Mouse (Mus musculus) left cerebral cortex, postnatal 14 days (tissue): Measurements from ENCODE around the gene Pde7b. TPM values are rescaled to one million over a fixed set of nuclear protein-coding genes. Genes with fewer than 3 reads are reported as not detected.

ENCODE experiments used
- DNase-seq, 2 experiments: peaks; one replicate each; pipeline ENCODE4 v3.0.0; 2021 to 2022; ENCODE audit warnings: low spot score in 2 of 2, mixed read lengths in 1 of 2
- intact Hi-C: fragments of 180-260 bp; cut with DNase I; formaldehyde crosslinking; loops from one replicate; pipeline ENCODE4 v1.15.1; 2025
- total RNA-seq, 2 experiments: library from RNA; stranded (reverse); gene quantifications; 2 replicates each; pipeline ENCODE4 v1.2.3; 2021

Pde7b gene
- total RNA-seq, 2 experiments from 2014 or later = 28.2 to 30.4 TPM

DNA sequence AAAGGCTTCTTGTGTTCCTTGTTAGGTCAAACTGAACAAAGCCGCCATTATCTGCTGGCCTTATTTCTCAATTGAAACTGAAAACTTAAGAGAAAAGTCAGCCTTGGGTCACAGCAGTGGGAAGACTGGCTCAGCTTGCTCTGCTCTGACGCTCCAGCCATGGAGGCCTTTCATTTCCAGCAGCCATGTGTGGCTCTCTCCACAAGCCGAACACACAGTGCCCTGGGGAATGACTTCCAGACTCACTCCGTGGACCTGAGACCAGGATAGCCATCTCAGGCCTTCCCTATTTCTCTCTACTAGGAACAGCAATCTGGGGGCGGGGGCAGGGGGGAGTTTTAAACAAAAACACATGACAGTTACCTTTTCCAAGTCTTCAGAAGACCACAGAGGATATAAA, 63.2 kb downstream of the Pde7b start:
- intact Hi-C loops = no loop called here
- no peak for DNase-seq

DNA sequence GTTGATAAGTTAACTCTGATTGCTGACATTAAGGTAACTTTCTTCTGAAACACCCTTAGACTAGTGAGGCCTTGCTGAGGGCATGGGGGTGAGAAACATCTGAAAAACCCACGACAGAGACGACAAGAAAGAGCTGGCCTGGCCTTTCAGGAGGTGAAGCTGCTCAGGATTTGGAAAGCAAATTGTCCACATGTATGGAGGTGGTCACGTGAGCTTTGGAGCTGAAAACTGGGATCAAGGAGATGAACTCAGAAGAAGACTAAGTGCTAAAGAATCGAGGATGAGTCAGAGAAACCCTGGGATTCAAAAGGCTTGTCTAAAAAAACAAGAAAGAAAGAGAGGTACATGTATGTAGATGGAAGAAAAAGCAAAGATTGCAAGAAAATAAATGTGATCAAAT, 65.2 kb downstream of the Pde7b start:
- DNase-seq = no peak
- intact Hi-C loops = no loop called here

DNA sequence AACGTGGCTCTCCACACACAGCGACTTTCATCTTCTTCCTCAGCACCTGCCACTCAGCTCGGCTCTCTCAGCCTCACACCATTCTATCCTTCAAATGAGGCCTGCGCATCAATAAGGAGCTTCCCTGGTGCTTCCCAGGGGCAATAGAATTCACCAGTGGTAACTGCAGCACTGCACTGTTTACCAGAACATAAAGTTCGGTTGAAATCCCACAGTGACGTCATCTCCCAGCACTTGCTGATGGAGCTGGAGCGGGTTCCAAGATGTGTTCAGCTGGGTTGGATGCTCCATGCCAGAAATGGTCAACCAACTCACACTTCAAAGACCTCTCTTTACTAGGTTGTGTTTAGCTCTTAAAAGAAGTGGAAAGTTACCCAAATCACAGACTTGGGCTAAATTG, 65.6 kb downstream of the Pde7b start:
- DNase-seq = no peak
- intact Hi-C loops = no loop called here

DNA sequence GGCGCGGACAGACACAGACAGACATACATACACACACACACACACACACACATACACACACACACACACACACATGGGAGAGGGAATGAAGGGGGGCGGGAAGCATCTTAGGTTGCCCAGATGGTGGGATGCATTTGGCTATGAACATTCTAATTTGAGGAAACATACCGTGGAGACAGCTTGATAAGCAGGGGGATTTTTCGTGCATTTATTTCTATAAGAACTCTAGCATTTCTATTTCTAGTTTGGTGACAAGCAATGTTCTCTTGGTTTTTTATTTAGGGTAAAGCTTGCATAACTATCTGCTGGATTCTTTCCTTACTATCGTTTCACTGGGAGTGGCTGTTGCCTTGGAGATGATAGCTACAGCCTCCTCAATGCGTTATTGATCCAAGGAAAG, 66.2 kb downstream of the Pde7b start:
- intact Hi-C loops = no loop called here
- peak in 1 of 2 experiments; percentile 72 for DNase-seq

DNA sequence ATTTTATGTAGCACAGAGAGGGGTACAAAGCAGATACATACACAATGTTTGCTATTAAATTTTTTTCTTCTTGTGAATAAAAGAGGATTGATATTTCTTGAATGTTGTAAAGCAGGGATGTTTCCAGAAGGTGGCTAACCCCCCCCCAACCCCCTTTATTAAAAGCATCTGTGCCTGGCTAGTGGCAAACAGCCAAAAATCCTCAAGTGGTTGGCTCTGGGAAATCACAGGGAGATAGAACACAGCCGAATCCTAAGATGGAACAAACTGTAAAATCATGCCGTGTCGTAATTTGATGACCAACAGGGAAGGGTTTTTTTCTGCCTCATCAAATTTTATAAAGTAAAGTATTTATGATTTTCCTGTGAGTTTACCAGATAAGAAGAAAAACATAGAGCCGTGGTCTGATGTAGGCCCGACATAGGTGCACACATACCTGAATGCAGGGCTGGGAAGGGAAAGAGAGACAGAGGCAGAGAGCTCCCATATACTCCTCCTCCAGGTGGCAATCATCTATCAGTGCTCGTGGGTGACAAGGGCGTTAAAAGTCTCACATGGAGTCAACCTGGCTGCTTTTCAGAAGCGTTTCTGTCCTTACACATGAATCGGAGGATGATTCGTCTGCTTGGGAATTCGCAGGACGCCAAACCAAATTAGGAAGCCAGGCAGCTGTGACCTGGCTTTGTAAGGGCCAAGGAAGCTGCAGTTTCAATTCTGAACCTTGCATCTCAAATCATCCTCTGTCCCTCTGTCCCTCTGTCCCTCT, 67.4 kb downstream of the Pde7b start:
- DNase-seq = no peak
- intact Hi-C loops = no loop called here

DNA sequence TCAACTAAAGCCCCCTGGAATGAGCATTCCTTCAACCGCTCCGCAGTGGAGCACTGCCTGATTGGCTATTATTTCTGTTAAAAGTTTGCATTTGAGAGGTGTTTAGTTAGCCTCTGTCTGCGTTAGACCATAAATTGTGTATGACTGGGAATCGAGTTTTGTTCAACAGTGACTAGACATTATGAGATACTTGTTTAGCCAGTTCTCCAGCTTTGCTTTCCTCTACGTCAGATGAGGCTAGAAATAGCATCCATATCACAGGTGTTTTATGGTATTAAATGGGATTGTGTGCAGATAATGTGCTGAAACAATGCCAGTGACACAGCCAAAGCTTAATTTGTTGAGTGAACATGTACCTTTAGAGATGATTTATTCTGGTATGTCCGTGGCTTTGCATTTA, 70.3 kb downstream of the Pde7b start:
- DNase-seq = no peak
- intact Hi-C loops = no loop called here

DNA sequence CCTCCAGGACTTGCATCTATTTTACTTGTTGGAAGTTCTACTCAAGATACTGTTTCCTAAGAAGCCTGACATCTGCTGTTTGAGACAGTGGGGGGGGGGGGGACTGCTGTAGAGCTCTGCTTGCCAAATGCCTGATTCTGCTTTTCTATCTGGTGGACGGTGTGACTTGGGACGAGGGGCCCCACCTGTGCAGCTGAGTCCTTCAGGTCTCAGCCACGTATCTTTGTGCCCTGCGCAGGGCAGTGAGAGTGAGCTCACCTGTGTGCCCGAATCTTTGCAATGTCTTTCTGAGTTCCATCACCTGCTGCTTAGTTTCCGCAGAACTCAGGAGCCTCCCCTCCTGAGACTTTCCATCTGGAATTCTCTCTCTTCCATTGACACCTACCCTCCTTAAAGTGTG, 70.7 kb downstream of the Pde7b start:
- intact Hi-C loops = no loop called here
- DNase-seq = no peak

DNA sequence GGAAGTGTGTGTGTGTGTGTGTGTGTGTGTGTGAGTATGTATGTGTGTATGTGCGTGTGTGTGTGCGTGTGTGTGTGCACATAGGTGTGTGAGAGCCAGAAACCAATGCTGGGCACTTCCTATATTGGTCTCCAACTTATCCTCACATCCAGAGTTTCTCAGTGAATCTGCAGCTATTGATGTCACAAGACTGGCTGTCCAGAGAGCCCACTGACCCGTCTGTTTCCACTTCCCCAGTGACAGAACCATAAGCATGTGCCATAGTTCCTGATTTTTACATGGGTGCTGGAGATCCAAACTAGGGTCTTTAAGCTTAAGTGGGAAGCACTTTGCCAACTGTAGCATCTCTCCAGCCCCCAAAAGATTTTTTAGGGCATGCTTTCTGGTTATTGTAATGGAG, 71.6 kb downstream of the Pde7b start:
- no peak for DNase-seq
- intact Hi-C loops = no loop called here

DNA sequence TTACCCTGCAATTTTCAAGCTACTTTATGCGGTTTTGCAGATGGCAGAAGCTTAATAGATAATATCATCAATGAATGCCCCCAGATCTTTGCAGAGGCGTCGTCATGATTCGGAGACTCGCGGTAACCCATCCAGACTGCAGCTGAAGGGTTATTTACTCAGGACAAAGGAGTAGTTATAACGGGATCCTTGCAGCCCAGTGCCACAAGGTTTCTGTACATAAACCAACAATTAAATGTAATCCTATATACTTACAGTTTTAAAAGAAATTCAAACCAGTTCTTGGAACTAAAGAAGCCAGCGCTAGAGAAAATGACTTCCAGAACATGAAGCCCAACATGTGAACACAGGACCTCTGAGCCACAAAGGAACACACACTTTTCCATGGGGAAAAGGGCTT, 88.5 kb downstream of the Pde7b start:
- intact Hi-C loops = no loop called here
- DNase-seq = no peak

DNA sequence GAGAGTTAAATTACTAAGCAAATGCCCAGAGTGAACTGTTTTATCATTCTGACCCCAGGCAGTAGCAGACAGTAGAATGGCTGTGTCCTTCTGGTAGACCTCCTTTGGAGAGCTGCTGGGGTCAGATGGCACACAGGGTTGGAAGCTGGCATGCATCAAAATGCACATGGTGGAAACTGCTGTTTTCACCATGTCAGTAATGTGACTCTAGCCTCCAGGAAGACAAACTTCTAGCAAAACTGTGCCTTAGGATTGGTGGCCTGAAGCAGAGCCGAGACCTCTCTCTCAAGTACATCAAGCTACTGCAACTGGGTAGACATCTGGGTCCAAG, 91.8 kb downstream of the Pde7b start:
- no peak for DNase-seq
- intact Hi-C loops = no loop called here

DNA sequence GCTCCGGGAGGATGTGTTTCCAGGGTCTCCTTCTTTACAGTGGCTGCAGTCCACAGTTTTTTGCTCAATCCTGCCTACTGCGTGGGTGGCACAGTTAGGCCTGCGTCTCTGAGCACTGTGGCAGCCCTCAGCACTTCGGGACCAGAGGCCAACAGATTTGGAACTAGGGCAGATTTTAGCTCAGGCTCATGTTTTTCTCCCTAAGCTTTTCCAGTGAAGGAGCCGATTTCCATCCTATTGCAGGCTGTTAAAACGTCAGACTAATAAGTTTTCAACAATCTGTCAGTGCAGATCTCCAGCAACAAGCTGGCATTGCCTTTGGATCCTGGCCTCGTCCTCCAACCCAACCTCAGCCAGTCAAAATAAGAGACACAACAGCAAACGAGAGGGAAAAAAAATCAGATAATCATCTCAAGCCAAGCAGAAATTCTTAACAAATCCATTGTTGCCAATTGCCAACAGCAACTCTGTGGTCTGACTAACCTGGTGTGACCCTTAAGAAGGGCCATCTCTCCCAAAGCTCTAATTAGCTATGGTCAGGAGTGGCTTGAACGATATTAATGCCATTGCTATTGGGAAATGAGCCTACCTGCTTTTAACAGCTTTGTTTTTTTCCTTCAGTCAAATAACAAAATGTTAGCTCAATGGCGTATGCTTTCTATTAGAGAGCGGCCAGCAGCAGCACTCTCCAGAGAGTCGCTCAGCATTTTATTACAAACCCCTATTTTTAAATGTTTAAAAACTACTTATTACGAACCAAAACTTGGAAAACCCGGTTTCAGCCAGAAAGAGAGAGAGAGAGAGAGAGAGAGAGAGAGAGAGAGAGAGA, 92.4 kb downstream of the Pde7b start:
- intact Hi-C loops = no loop called here
- DNase-seq = no peak

DNA sequence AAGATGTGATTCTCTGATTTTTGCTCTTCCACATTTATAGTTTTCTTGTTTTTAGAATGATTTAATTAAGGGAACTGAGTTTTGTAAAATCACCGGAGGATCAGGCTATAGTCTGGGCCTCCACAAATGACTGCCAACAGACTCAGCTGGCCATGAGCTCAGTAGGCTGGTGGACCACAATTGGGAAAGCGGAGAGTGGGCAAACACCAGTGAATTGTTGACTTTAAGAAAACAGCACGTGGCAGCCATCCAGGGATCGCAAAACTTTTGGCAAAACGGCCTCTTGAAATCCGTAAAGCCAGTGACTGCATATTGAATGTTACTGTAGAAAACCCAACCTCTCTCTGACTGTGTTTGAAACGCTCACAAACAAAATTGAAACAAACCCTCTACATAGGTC, 94.8 kb downstream of the Pde7b start:
- intact Hi-C loops = no loop called here
- DNase-seq = no peak

DNA sequence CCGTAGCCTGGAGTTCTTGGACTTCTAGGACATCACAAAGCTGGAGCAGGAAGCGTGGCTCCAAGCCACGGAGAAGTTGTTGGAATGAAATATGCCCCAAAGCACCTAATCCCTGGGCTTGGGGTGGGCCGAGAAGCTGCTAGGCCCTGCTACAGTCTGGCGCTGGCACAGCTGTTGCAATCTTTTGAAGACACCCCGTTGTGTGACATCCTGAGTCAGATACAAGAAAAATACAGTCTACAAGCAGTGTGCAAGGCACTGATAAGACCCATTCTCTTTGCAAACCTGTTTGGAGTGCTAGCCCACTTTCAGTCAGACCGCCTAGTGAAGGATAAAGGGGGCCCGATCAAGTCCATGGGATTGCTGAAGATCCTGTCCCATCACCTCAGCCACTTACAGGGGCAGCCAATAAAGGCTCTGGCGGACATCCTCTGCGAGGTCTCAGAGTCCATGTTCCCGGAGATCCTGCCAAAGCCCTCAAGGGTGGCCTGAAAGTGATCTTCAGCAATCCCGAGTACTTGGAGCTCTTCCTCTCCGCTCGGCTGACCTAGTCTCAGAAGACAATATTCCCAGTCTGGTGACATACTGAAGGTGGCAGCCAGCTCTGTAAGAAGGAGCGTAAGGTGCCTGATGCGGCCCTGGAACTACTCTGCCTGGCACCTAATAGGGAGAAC, 99.0 kb downstream of the Pde7b start:
- intact Hi-C loops = no loop called here
- no peak for DNase-seq

DNA sequence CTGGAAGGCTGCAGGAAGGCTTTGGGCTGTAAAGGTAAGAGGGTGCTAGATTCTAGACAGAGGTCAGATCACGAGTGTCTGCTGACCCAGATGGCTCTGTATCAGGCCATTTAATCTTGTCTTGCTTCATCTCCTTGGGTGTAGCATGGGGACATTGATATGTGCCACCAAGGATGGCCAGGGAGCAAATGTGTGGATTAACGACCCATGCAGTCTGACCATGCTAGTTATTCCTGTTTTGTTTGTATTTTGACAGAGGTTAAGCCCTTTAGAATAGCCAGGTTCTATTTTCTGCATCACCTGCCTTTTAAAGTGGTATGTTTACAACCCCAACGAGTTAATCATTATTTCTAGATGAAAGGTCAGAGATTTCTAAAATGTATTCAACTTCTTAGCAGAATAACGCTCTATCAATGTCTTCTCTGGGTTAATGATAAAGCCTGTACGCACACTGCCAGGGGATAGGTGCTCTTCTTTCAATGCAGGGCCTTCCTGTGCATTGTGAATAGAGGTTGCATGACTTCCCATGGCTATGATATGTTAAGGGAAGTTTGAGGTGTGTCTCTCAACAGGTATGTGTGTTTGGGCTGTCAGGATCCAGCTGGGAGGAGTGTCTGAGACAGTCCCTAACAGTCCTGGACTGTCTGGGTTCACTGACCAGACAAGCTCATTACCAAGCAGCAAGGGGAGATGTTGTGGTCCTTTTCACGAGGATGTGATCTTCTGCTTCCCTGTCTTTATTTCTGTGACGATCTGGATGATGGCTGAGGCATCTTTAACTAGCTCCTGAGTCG, 103.0 kb downstream of the Pde7b start:
- intact Hi-C loops = no loop called here
- DNase-seq = no peak

DNA sequence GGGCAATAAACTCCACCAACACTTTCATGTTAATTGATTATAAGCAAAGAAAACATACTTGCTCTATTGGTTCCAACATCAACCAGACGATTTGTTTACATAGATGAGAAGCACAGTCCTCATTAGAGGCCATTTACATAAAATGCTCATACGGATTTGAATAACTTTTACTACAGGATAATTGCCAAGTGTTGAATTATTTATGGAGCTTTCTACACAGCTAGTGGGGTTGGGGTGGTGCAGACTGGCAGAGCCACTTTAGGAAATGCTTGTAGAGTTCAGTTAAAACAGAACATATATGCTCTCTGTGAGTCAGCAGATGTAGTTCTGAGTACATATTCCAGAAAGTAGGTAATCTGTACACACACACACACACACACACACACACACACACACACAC, 118.9 kb downstream of the Pde7b start:
- no peak for DNase-seq
- intact Hi-C loops = no loop called here

DNA sequence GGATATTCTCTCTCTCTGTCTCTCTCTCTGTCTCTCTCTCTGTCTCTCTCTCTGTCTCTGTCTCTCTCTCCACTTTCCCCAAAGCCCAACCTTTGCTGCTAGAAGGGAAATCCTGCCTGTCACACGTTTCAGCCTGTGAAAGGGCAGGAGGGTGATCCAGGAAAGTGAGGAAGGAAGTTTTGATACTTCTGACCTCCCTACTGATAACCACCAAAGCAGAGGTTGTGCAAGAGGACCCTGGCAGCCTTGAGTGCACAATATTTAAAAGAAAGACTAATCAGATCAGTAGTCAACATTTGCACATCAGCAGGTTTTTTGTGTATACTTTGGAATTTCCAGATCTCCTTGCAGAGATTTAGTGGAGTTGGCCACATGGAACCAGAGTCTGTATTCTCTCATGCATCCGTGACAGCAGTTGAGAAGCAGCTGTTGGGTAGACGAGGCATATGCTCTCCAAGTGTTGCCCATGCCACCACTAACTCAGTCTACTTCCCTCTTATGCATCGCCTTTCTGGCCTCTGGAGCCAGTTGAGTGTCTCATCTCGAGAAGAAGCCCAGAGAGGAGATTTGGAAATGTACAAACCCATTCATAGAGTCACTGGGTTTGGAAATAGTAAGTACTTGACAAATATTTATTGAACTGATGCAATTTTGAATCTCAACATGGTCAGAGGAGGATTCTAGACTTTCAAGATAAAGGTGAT, 129.6 kb downstream of the Pde7b start:
- DNase-seq = no peak
- intact Hi-C loops = no loop called here

DNA sequence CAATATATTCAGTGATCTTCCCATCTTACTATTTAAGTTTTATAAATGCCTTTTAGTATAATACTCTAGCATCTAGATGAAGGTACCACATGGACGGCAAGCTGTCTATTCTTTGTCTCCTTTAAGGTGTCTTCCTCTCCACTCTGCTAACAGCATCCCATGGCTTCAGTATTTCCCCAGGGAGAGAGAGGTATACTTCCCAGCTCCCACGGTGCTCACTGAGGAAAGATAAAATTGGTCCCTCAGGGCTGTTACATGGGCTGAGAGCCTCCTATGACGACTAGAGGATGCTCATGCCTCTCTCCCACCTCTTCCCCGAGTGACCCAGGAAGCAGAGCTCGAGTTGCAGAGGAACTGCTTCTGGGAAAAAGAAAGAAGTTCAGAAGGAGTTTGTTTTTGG, 130.9 kb downstream of the Pde7b start:
- no peak for DNase-seq
- intact Hi-C loops = no loop called here

DNA sequence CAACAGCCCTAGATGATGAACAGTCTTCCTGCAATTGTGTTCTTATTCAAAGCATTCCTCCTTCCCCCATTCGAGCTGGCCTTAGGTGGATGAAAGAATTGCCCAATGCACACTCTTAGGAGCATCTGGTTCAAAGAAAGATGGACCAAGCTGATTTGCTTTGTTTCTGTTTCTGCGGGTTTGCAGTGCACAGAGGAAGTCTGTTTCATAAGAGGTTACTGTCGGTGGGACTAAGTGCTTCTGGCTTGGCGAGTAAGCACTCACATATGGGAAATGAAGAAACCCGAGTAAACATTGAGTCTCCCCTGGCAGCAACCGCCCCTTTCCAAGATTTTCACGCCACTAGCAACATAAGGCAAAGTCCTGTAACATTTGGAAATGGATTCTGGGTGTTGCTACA, 134.8 kb downstream of the Pde7b start:
- intact Hi-C loops = no loop called here
- no peak for DNase-seq

DNA sequence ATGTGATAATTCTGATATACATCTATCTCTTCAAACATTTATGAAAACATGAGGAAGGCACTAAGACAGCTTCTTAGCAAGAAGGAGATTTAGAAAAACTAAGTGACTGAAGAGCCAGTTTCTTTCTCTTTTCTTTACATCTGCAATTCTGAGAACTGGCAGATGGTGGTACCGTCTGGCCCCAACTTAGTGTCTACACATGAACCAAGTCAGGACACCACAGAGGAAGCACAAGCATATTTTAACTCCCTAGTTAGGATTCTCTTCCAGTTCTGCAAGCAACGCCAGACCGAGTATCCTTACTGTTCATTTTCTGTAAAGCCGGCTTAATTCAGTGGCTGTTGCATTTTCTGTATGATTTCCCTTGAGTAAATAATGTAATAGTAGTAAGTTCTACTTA, 138.9 kb downstream of the Pde7b start:
- intact Hi-C loops = no loop called here
- peak; percentile 49 to 62 for DNase-seq
